Mouse (Mus musculus): ENCODE data around the gene Olfr873. TPM values are rescaled to one million over a fixed set of nuclear protein-coding genes. Genes with fewer than 3 reads are reported as not detected.
"Not testable (repeated sequence)": the region's sequence is repeated elsewhere in the genome, so short reads cannot be mapped to it uniquely, and the experiment has no call there.

Gene Olfr873
- total RNA-seq (2021), result not detected

- DNase-seq, result no peak
These were observed at the start of gene Olfr873 for GRCm38 (mm10) chr9:20298232-20298631. Gene Olfr873 (plus strand): TSS chr9:20298532.

GRCm38 (mm10) chr9:20282051-20282450, 16.3 kb upstream of the Olfr873 start, which contains the start of gene Olfr39:
Gene Olfr39 (plus strand): TSS chr9:20282351.
- DNase-seq, result no peak

DNA sequence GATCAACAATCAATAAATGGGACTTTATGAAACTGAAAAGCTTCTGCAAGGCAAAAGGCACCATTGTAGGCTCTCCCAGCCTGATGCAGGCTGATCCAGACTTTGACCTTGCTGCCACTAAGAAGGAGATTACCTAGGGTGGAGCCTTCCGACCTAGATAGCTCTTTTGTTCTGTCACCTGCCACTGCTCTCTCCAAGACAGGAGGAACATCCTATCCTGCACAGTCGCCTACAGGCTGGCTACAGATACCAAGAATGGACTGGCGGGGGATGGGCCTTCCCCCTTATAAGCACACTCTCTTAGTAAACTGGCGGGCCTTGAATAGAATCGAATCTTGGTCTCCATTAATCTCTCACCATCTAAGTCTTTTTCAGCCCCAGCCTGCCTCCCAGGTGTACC, 2.8 kb upstream of the Olfr873 start:
- not testable (repeated sequence) for DNase-seq

DNA sequence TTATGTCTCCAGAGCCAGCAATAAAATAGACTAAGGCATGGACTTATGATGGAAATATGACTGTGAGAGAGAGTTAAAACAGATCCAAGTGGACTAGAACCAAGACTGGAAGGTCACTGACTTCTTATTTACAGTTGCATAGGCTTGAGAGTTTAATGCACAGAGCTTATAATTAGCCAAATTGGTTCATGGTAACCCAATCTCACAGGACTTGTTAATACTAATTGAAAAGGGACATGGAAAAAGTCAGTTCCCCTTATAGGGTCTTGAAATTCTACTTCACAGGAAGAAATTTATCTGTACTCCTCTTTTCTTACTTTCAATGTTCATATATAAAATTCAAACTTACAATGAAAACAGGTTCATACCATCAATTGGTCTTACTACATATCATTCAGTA, 37.7 kb downstream of the Olfr873 start, which contains the start of gene Olfr18:
TSS of gene Olfr18 (minus strand) at position 101 of the 400 bp plus-strand sequence.
- DNase-seq, result no peak

GRCm38 (mm10) chr9:20348501-20348900, 50.2 kb downstream of the Olfr873 start:
- no peak for DNase-seq

Other genes starting within 250 kb of the Olfr873 start
- gene Olfr867, start 241.0 kb upstream of the Olfr873 start, total RNA-seq (2021), result not detected
- gene Olfr868, start 199.9 kb upstream of the Olfr873 start, total RNA-seq (2021), result not detected
- not detected for gene Olfr869, start 169.5 kb upstream of the Olfr873 start, total RNA-seq (2021)
- gene Olfr870, start 124.5 kb upstream of the Olfr873 start, total RNA-seq (2021), result not detected
- not detected for gene Olfr871, start 86.3 kb upstream of the Olfr873 start, total RNA-seq (2021)
- gene Olfr872, start 61.4 kb upstream of the Olfr873 start, total RNA-seq (2021), result not detected
- gene Olfr39, start 16.2 kb upstream of the Olfr873 start, total RNA-seq (2021), result not detected
- gene Olfr18, start 37.6 kb downstream of the Olfr873 start, total RNA-seq (2021), result not detected
- gene Zfp560, start 86.6 kb downstream of the Olfr873 start, total RNA-seq (2021), result 10 to 100 TPM in 1 of 2 experiments, 1 to 10 TPM in 1; 9.3 to 10.9 TPM
- gene Zfp26, start 161.6 kb downstream of the Olfr873 start, total RNA-seq (2021), result 10 to 100 TPM; 24.2 to 28.6 TPM
- gene Zfp426, start 194.2 kb downstream of the Olfr873 start, total RNA-seq (2021), result 10 to 100 TPM; 25.2 to 32.8 TPM
- 10 to 100 TPM; 44.3 to 45.1 TPM for gene Zfp266, start 222.9 kb downstream of the Olfr873 start, total RNA-seq (2021)